8 mouse cellular contexts compared by ENCODE assay signal in the genomic region with DNA sequence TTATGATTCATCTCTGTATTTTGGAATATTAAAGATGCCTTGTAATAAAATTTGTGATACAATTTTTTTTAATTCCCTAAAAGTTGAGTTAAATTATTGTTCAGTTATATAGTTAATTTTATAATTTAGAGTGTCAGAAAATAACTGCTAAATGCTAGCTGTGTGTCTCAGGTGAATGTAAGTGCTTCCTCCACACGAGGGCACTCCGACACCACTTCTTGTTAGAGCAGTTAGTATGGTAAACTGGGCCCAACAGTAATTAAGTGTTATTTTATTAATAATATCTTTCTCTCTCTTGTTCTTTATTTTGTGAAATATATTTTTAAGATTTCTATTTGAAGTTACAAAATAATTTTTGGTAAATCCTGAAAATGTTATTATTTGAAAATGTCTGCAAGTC. TPM values are rescaled to one million over a fixed set of nuclear protein-coding genes. Genes with fewer than 3 reads are reported as not detected.
DNase-seq lines count a peak whose midpoint lies in the region; ATAC-seq and TF ChIP-seq lines count a peak whose summit lies in the region.
"Had no signal": no experiment of that assay in that cellular context is flagged by ENCODE, and none has a peak within 500 bp of the region (broad histone marks: within the 10 kb centered on the region; RNA-seq: fewer than 3 reads in every experiment).

No protein-coding gene starts in this region.

- peaks cover 26% of the 10 kb centered on the region for H3K36me3 ChIP-seq in hindbrain, postnatal 0 days (ENCODE audit: insufficient read depth, low read length)
- peaks cover 96% of the 10 kb centered on the region for H3K36me3 ChIP-seq in hindbrain, embryonic 10.5 days
- peaks cover 76% of the 10 kb centered on the region for H3K36me3 ChIP-seq in embryonic facial prominence, embryonic 14.5 days (ENCODE audit: control insufficient read depth, insufficient read depth, low read length)

- H3K9me3 ChIP-seq in hindbrain, postnatal 0 days (ENCODE audit: low read length), result no peaks in the 10 kb centered on the region
- no peaks in the 10 kb centered on the region for H3K9me3 ChIP-seq in hindbrain, embryonic 10.5 days
- no peaks in the 10 kb centered on the region for H3K9me3 ChIP-seq in embryonic facial prominence, embryonic 14.5 days (ENCODE audit: control insufficient read depth, low read length)
- H3K9me3 ChIP-seq: embryonic facial prominence, embryonic 13.5 days had no signal

- H3K27ac ChIP-seq in hindbrain, postnatal 0 days, result no peak overlapping the region
- no peak overlapping the region for H3K27ac ChIP-seq in hindbrain, embryonic 10.5 days
- H3K27ac ChIP-seq in embryonic facial prominence, embryonic 14.5 days (replicated peaks; ENCODE audit: low read depth, low read length), result no peak overlapping the region
- H3K27ac ChIP-seq: embryonic facial prominence, embryonic 13.5 days had no signal

- DNase-seq in hindbrain, postnatal 0 days (ENCODE audit: low spot score), result peak; percentile 81
- DNase-seq in hindbrain, embryonic 10.5 days (ENCODE audit: low spot score), result no peak
- DNase-seq in 3T3-L1 (ENCODE audit: low read depth, low spot score), result peak; percentile 43
- peak; percentile 40 for DNase-seq in A20 (ENCODE audit: low read depth, low spot score)
- DNase-seq in embryonic facial prominence, embryonic 14.5 days (ENCODE audit: low spot score), result peak; percentile 57
- peak; percentile 33 for DNase-seq in mesoderm, embryonic 11.5 days (ENCODE audit: low read depth, low spot score)

- TF ChIP-seq CTCF in hindbrain, postnatal 0 days (IDR thresholded peaks at IDR 0.05; ENCODE audit: low read depth), result peak; percentile 70

- H3K4me2 ChIP-seq in hindbrain, postnatal 0 days (ENCODE audit: low read depth, low read length), result no peak overlapping the region
- H3K4me2 ChIP-seq in embryonic facial prominence, embryonic 14.5 days (ENCODE audit: low read depth, low read length), result no peak overlapping the region
- H3K4me2 ChIP-seq: embryonic facial prominence, embryonic 13.5 days had no signal

- 68% methylated on average over 2 of the region's 2 CpGs for WGBS in hindbrain, postnatal 0 days
- 83% methylated on average over 2 of the region's 2 CpGs for WGBS in hindbrain, embryonic 10.5 days
- 72% methylated on average over 2 of the region's 2 CpGs for WGBS in embryonic facial prominence, embryonic 14.5 days

- no peaks in the 10 kb centered on the region for H3K27me3 ChIP-seq in hindbrain, postnatal 0 days (ENCODE audit: insufficient read depth, low read length)
- H3K27me3 ChIP-seq in hindbrain, embryonic 10.5 days (ENCODE audit: insufficient read depth, poor library complexity, severe bottlenecking), result no peaks in the 10 kb centered on the region
- H3K27me3 ChIP-seq in embryonic facial prominence, embryonic 14.5 days (replicated peaks; ENCODE audit: control insufficient read depth, insufficient read depth, low read length), result no peaks in the 10 kb centered on the region
- H3K27me3 ChIP-seq: embryonic facial prominence, embryonic 13.5 days had no signal

- H3K9ac ChIP-seq in hindbrain, postnatal 0 days (replicated peaks; ENCODE audit: low read length), result no peak overlapping the region
- no peak overlapping the region for H3K9ac ChIP-seq in embryonic facial prominence, embryonic 14.5 days (ENCODE audit: low read depth, low read length)
- H3K9ac ChIP-seq: embryonic facial prominence, embryonic 13.5 days had no signal

- H3K4me3 ChIP-seq in hindbrain, postnatal 0 days (ENCODE audit: low read length), result no peak overlapping the region
- no peak overlapping the region for H3K4me3 ChIP-seq in hindbrain, embryonic 10.5 days
- no peak overlapping the region for H3K4me3 ChIP-seq in embryonic facial prominence, embryonic 14.5 days (ENCODE audit: low read depth, low read length)
- H3K4me3 ChIP-seq: embryonic facial prominence, embryonic 13.5 days had no signal

- ATAC-seq in hindbrain, postnatal 0 days, result no peak
- no peak for ATAC-seq in embryonic facial prominence, embryonic 14.5 days (ENCODE audit: low read depth)
- no peak for ATAC-seq in megakaryocyte-erythroid progenitor cell, adult 5-6 weeks (replicated peaks; ENCODE audit: low FRiP score, low TSS enrichment, poor library complexity, severe bottlenecking)

- no peaks in the 10 kb centered on the region for H3K4me1 ChIP-seq in hindbrain, postnatal 0 days (ENCODE audit: insufficient read depth, low read length)
- no peaks in the 10 kb centered on the region for H3K4me1 ChIP-seq in hindbrain, embryonic 10.5 days (replicated peaks)
- H3K4me1 ChIP-seq in embryonic facial prominence, embryonic 14.5 days (ENCODE audit: control insufficient read depth, insufficient read depth, low read length), result no peaks in the 10 kb centered on the region

RNA-seq across cellular contexts. Expression of gene Papola, which starts 51.7 kb away (rescaled TPM):
- 73.2 and 84.1 TPM in 2 replicates for total RNA-seq in hindbrain, postnatal 0 days (2014; rRNA removed)
- polyA plus RNA-seq in hindbrain, postnatal 0 days (2015; fragmentation: Nextera tagmentation; extraction: Ambion mirVana), result 119 and 120 TPM in 2 replicates
- polyA plus RNA-seq in hindbrain, embryonic 10.5 days (2016; fragmentation: Nextera tagmentation; extraction: Ambion mirVana), result 268 and 286 TPM in 2 replicates
- polyA plus RNA-seq in embryonic facial prominence, embryonic 14.5 days (2014; fragmentation: Nextera tagmentation; extraction: Ambion mirVana), result 159 and 160 TPM in 2 replicates
- total RNA-seq in megakaryocyte-erythroid progenitor cell, adult 5-6 weeks (2014; fragmentation: Nextera tagmentation), result 201 and 263 TPM in 2 replicates
- 192 and 204 TPM in 2 replicates for total RNA-seq in megakaryocyte-erythroid progenitor cell, adult 5-6 weeks (2017)
